In genomic region chr9:55581414-55581813, GRCm38 (mm10) we compare ENCODE assay signal across 30 mouse cellular contexts. TPM values are rescaled to one million over a fixed set of nuclear protein-coding genes. Genes with fewer than 3 reads are reported as not detected.
DNase-seq lines count a peak whose midpoint lies in the region; ATAC-seq and TF ChIP-seq lines count a peak whose summit lies in the region.
"Had no signal": no experiment of that assay in that cellular context is flagged by ENCODE, and none has a peak within 500 bp of the region (broad histone marks: within the 10 kb centered on the region; RNA-seq: fewer than 3 reads in every experiment).

No protein-coding gene starts in this region.

- WGBS in heart, adult 2 months, result 79% methylated on average over 3 of the region's 3 CpGs
- 21% methylated on average over 3 of the region's 3 CpGs for WGBS in lung, embryonic 14.5 days
- WGBS in lung, adult 2 months, result 62% methylated on average over 3 of the region's 3 CpGs

- no peaks in the 10 kb centered on the region for H3K4me1 ChIP-seq in heart, adult 2 months (ENCODE audit: control insufficient read depth, insufficient read depth, low read length)
- no peaks in the 10 kb centered on the region for H3K4me1 ChIP-seq in lung, embryonic 14.5 days (ENCODE audit: insufficient read depth)
- no peaks in the 10 kb centered on the region for H3K4me1 ChIP-seq in lung, adult 2 months (ENCODE audit: control insufficient read depth, insufficient read depth, low read length)
- H3K4me1 ChIP-seq: embryonic facial prominence, embryonic 12.5 days; embryonic facial prominence, embryonic 15.5 days had no signal

- TF ChIP-seq CTCF in heart, adult 2 months (IDR thresholded peaks at IDR 0.05), result no peak
- no peak for TF ChIP-seq CTCF in lung, embryonic 14.5 days (IDR thresholded peaks at IDR 0.05; ENCODE audit: low read depth)
- TF ChIP-seq CTCF in lung, adult 2 months (IDR thresholded peaks at IDR 0.05; ENCODE audit: insufficient read depth, low read length), result no peak
- no peak for TF ChIP-seq CTCF in left cerebral cortex, adult 2 months (IDR thresholded peaks at IDR 0.05)

- no peak overlapping the region for H3K4me2 ChIP-seq in lung, embryonic 14.5 days
- H3K4me2 ChIP-seq: embryonic facial prominence, embryonic 12.5 days; embryonic facial prominence, embryonic 15.5 days; heart, embryonic 12.5 days; heart, embryonic 15.5 days; hindbrain, embryonic 13.5 days had no signal

- no peak overlapping the region for H3K9ac ChIP-seq in heart, adult 2 months (ENCODE audit: low read depth, low read length)
- H3K9ac ChIP-seq in lung, embryonic 14.5 days, result no peak overlapping the region
- H3K9ac ChIP-seq: embryonic facial prominence, embryonic 12.5 days; embryonic facial prominence, embryonic 15.5 days; forebrain, postnatal 0 days; heart, embryonic 12.5 days; heart, embryonic 15.5 days; hindbrain, embryonic 13.5 days had no signal

- no peak for TF ChIP-seq EP300 in heart, adult 2 months (IDR thresholded peaks at IDR 0.05; ENCODE audit: insufficient read depth, low read depth, low read length)

- no peak overlapping the region for H3K4me3 ChIP-seq in heart, adult 2 months
- H3K4me3 ChIP-seq in lung, embryonic 14.5 days (ENCODE audit: low read depth, low read length), result no peak overlapping the region
- H3K4me3 ChIP-seq in lung, adult 2 months (replicated peaks; ENCODE audit: extremely low read depth, low read depth, low read length), result no peak overlapping the region
- H3K4me3 ChIP-seq in left cerebral cortex, adult 2 months, result no peak overlapping the region
- H3K4me3 ChIP-seq: embryonic facial prominence, embryonic 12.5 days; embryonic facial prominence, embryonic 15.5 days; heart, embryonic 12.5 days; heart, embryonic 15.5 days; hindbrain, embryonic 13.5 days had no signal

- intact Hi-C loops in heart, adult 2 months (cut with DNase I), result no loop called here
- intact Hi-C loops in left cerebral cortex, adult 2 months (cut with DNase I), result no loop called here

- peak; percentile 68; the same call in 1 of the 2 replicates for ATAC-seq in lung, embryonic 14.5 days (ENCODE audit: insufficient read depth)
- ATAC-seq: forebrain, embryonic 14.5 days; forebrain, postnatal 0 days; hindbrain, postnatal 0 days; inflammation-experienced regulatory T-cells, adult 6 months; intestine, embryonic 16.5 days; Patski had no signal

- no peaks in the 10 kb centered on the region for H3K36me3 ChIP-seq in heart, adult 2 months (ENCODE audit: control insufficient read depth, insufficient read depth, low read length)
- no peaks in the 10 kb centered on the region for H3K36me3 ChIP-seq in lung, embryonic 14.5 days (ENCODE audit: insufficient read depth)
- H3K36me3 ChIP-seq: embryonic facial prominence, embryonic 12.5 days; embryonic facial prominence, embryonic 15.5 days; G1E; heart, embryonic 12.5 days; heart, embryonic 15.5 days had no signal

- no peak overlapping the region for H3K27ac ChIP-seq in heart, adult 2 months
- H3K27ac ChIP-seq in lung, embryonic 14.5 days (ENCODE audit: low read depth), result no peak overlapping the region
- no peak overlapping the region for H3K27ac ChIP-seq in left cerebral cortex, adult 2 months
- H3K27ac ChIP-seq: embryonic facial prominence, embryonic 12.5 days; embryonic facial prominence, embryonic 15.5 days; heart, embryonic 15.5 days; hindbrain, embryonic 13.5 days; hindbrain, postnatal 0 days had no signal

- no peak for TF ChIP-seq POLR2A in heart, adult 2 months (IDR thresholded peaks at IDR 0.05; ENCODE audit: insufficient read depth, low read depth, low read length)
- no peak for TF ChIP-seq POLR2A in lung, adult 2 months (IDR thresholded peaks at IDR 0.05; ENCODE audit: borderline replicate concordance, extremely low read depth, low read depth, low read length)

- H3K9me3 ChIP-seq in lung, embryonic 14.5 days (ENCODE audit: low read depth, low read length), result no peaks in the 10 kb centered on the region
- H3K9me3 ChIP-seq: embryonic facial prominence, embryonic 12.5 days; embryonic facial prominence, embryonic 15.5 days; G1E; heart, embryonic 12.5 days; heart, embryonic 15.5 days; hindbrain, embryonic 13.5 days had no signal

- H3K79me2 ChIP-seq in heart, adult 2 months (replicated peaks; ENCODE audit: control insufficient read depth, insufficient read depth, low read length), result no peaks in the 10 kb centered on the region

- peak; percentile 36 for DNase-seq in heart, adult 11 months
- no peak for DNase-seq in heart, adult 2 months
- DNase-seq in lung, embryonic 14.5 days, result peak; percentile 62
- DNase-seq in lung, adult 2 months, result no peak
- peak; percentile 39 for DNase-seq in embryo, embryonic 11 days
- DNase-seq in B cell, adult 2 months, result no peak
- no peak for DNase-seq in left cerebral cortex, adult 2 months (ENCODE audit: extremely low spot score in 1 of 2, low spot score in 2 of 2)
- DNase-seq: adrenal gland, postnatal 10 days; adrenal gland, postnatal 36 days; cerebellum, adult 18-20 months; cerebellum, adult 9-10 months; cerebellum, postnatal 14 days; forebrain, postnatal 0 days; gastrocnemius, postnatal 25 days; heart, postnatal 10 days; heart, postnatal 36 days had no signal

- no peaks in the 10 kb centered on the region for H3K27me3 ChIP-seq in heart, adult 2 months (ENCODE audit: control insufficient read depth, insufficient read depth, low read length)
- H3K27me3 ChIP-seq in lung, embryonic 14.5 days (ENCODE audit: insufficient read depth, low read length), result no peaks in the 10 kb centered on the region
- H3K27me3 ChIP-seq: CH12.LX; embryonic facial prominence, embryonic 12.5 days; embryonic facial prominence, embryonic 15.5 days; heart, embryonic 12.5 days; heart, embryonic 15.5 days; hindbrain, embryonic 13.5 days; Patski had no signal

RNA-seq across cellular contexts. Expression of gene Isl2, which starts 42.9 kb away (rescaled TPM):
- not detected for total RNA-seq in heart, adult 2 months (2021)
- 0.06 TPM in 1 of 2 replicates, not detected in the other for polyA plus RNA-seq in heart, adult 2 months (2012; rRNA removed)
- polyA plus RNA-seq in lung, embryonic 14.5 days (2014; fragmentation: Nextera tagmentation; extraction: Ambion mirVana), result 0.12 TPM in 1 of 2 replicates, not detected in the other
- 0.22 TPM in 1 of 2 replicates, not detected in the other for polyA plus RNA-seq in lung, adult 2 months (2012; rRNA removed)
- not detected for total RNA-seq in left cerebral cortex, adult 2 months (2021)
- total RNA-seq: adrenal gland, adult 18-20 months; adrenal gland, postnatal 10 days; adrenal gland, postnatal 36 days; forebrain, postnatal 0 days; G1E; gastrocnemius, postnatal 25 days; granulocyte monocyte progenitor cell, adult 5-6 weeks; heart, postnatal 10 days had no signal
- polyA plus RNA-seq: forebrain, postnatal 0 days; inflammation-experienced regulatory T-cells, adult 6 months had no signal

Comparison
In these comparisons a context has a peak if more than half of its experiments do, and no peak if none do; other contexts are left out.
1. DNase-seq: peak in heart, adult 11 months (single experiment), lung, embryonic 14.5 days (single experiment) and embryo, embryonic 11 days (single experiment); none in heart, adult 2 months (0 of 2), lung, adult 2 months (single experiment), B cell, adult 2 months (0 of 2) and left cerebral cortex, adult 2 months (0 of 2).